Mouse (Mus musculus): Measurements from ENCODE around the gene Timeless. TPM values are rescaled to one million over a fixed set of nuclear protein-coding genes. Genes with fewer than 3 reads are reported as not detected.
"Not testable (repeated sequence)": the region's sequence is repeated elsewhere in the genome, so short reads cannot be mapped to it uniquely, and the experiment has no call there.

Timeless gene
- total RNA-seq, 1 experiment from 2014 or later = 13.5 TPM

- peak; percentile 96 for ATAC-seq (replicated peaks; ENCODE audit: insufficient number of reproducible peaks, low FRiP score, low TSS enrichment, poor library complexity, severe bottlenecking)
Observed at GRCm38 (mm10) chr10:128211390-128212108, 20.3 kb upstream of the Timeless start, which contains the start of gene Spryd4. Gene Spryd4 (minus strand): TSS chr10:128211807.

GRCm38 (mm10) chr10:128212148-128212547 lies 19.7 kb upstream of the Timeless start:
- ATAC-seq (replicated peaks; ENCODE audit: insufficient number of reproducible peaks, low FRiP score, low TSS enrichment, poor library complexity, severe bottlenecking) = no peak

- peak; percentile 70 for ATAC-seq (replicated peaks; ENCODE audit: insufficient number of reproducible peaks, low FRiP score, low TSS enrichment, poor library complexity, severe bottlenecking)
Observed at GRCm38 (mm10) chr10:128212871-128213323, 19.0 kb upstream of the Timeless start.

- ATAC-seq (replicated peaks; ENCODE audit: insufficient number of reproducible peaks, low FRiP score, low TSS enrichment, poor library complexity, severe bottlenecking) = not testable (repeated sequence)
Observed at GRCm38 (mm10) chr10:128214112-128214511, 17.8 kb upstream of the Timeless start.

GRCm38 (mm10) chr10:128214981-128215380 lies 16.9 kb upstream of the Timeless start:
- ATAC-seq (replicated peaks; ENCODE audit: insufficient number of reproducible peaks, low FRiP score, low TSS enrichment, poor library complexity, severe bottlenecking) = no peak

GRCm38 (mm10) chr10:128218387-128219117 lies 13.3 kb upstream of the Timeless start:
- ATAC-seq (replicated peaks; ENCODE audit: insufficient number of reproducible peaks, low FRiP score, low TSS enrichment, poor library complexity, severe bottlenecking) = no peak

- no peak for ATAC-seq (replicated peaks; ENCODE audit: insufficient number of reproducible peaks, low FRiP score, low TSS enrichment, poor library complexity, severe bottlenecking)
Observed at GRCm38 (mm10) chr10:128221533-128222286, 10.2 kb upstream of the Timeless start.

- no peak for ATAC-seq (replicated peaks; ENCODE audit: insufficient number of reproducible peaks, low FRiP score, low TSS enrichment, poor library complexity, severe bottlenecking)
Observed at GRCm38 (mm10) chr10:128225064-128225463, 6.8 kb upstream of the Timeless start.

- ATAC-seq (replicated peaks; ENCODE audit: insufficient number of reproducible peaks, low FRiP score, low TSS enrichment, poor library complexity, severe bottlenecking) = no peak
Observed at GRCm38 (mm10) chr10:128225538-128225937, 6.3 kb upstream of the Timeless start, which contains the start of gene Mip. Gene Mip (plus strand): TSS chr10:128225838.

- ATAC-seq (replicated peaks; ENCODE audit: insufficient number of reproducible peaks, low FRiP score, low TSS enrichment, poor library complexity, severe bottlenecking) = no peak
Observed at GRCm38 (mm10) chr10:128227592-128227991, 4.3 kb upstream of the Timeless start.

GRCm38 (mm10) chr10:128228009-128228408 lies 3.9 kb upstream of the Timeless start:
- ATAC-seq (replicated peaks; ENCODE audit: insufficient number of reproducible peaks, low FRiP score, low TSS enrichment, poor library complexity, severe bottlenecking) = no peak

GRCm38 (mm10) chr10:128230582-128230981 lies 1.3 kb upstream of the Timeless start:
- ATAC-seq (replicated peaks; ENCODE audit: insufficient number of reproducible peaks, low FRiP score, low TSS enrichment, poor library complexity, severe bottlenecking) = no peak

GRCm38 (mm10) chr10:128231146-128231545 lies 719 bp upstream of the Timeless start:
- no peak for ATAC-seq (replicated peaks; ENCODE audit: insufficient number of reproducible peaks, low FRiP score, low TSS enrichment, poor library complexity, severe bottlenecking)

- peak; percentile 62 for ATAC-seq (replicated peaks; ENCODE audit: insufficient number of reproducible peaks, low FRiP score, low TSS enrichment, poor library complexity, severe bottlenecking)
Observed at GRCm38 (mm10) chr10:128232420-128232985, 638 bp downstream of the Timeless start.

GRCm38 (mm10) chr10:128236321-128236720 lies 4.5 kb downstream of the Timeless start:
- ATAC-seq (replicated peaks; ENCODE audit: insufficient number of reproducible peaks, low FRiP score, low TSS enrichment, poor library complexity, severe bottlenecking) = no peak

- no peak for ATAC-seq (replicated peaks; ENCODE audit: insufficient number of reproducible peaks, low FRiP score, low TSS enrichment, poor library complexity, severe bottlenecking)
Observed at GRCm38 (mm10) chr10:128237807-128238480, 6.1 kb downstream of the Timeless start.

- no peak for ATAC-seq (replicated peaks; ENCODE audit: insufficient number of reproducible peaks, low FRiP score, low TSS enrichment, poor library complexity, severe bottlenecking)
Observed at GRCm38 (mm10) chr10:128239140-128239539, 7.3 kb downstream of the Timeless start.

GRCm38 (mm10) chr10:128240131-128240530 lies 8.3 kb downstream of the Timeless start:
- no peak for ATAC-seq (replicated peaks; ENCODE audit: insufficient number of reproducible peaks, low FRiP score, low TSS enrichment, poor library complexity, severe bottlenecking)

Data from monocyte, adult 5-6 weeks (primary cell).